Mouse (Mus musculus): ENCODE results near the gene Ren1.

GRCm38 (mm10) chr1:133346531-133346930 lies 3.8 kb upstream of the Ren1 start:
- no peak for TF ChIP-seq CTCF (IDR thresholded peaks at IDR 0.05; ENCODE audit: control insufficient read depth, insufficient read depth, insufficient replicate concordance, low read depth, low read length)
- TF ChIP-seq POLR2A (IDR thresholded peaks at IDR 0.05; ENCODE audit: control insufficient read depth, low read depth, low read length): no peak
